16 mouse cellular contexts compared by ENCODE assay signal in genomic region chr16:47475441-47476081, GRCm38 (mm10).
DNase-seq lines count a peak whose midpoint lies in the region; ATAC-seq lines count a peak whose summit lies in the region.
"Had no signal": no experiment of that assay in that cellular context is flagged by ENCODE, and none has a peak within 500 bp of the region (broad histone marks: within the 10 kb centered on the region; RNA-seq: fewer than 3 reads in every experiment).

No protein-coding gene starts in this region.

- no peak; the same call in 1 of the 2 replicates for ATAC-seq in embryonic facial prominence, embryonic 14.5 days (ENCODE audit: low read depth)
- ATAC-seq in hindbrain, embryonic 11.5 days (ENCODE audit: low FRiP score): peak; percentile 93
- peak; percentile 93 for ATAC-seq in midbrain, embryonic 11.5 days (ENCODE audit: low FRiP score)
- ATAC-seq in neural tube, embryonic 14.5 days (ENCODE audit: low read depth): no peak
- no peak for ATAC-seq in kidney, embryonic 16.5 days (ENCODE audit: low FRiP score, low TSS enrichment)

- no peak overlapping the region for H3K27ac ChIP-seq in embryonic facial prominence, embryonic 14.5 days (replicated peaks; ENCODE audit: low read depth, low read length)
- H3K27ac ChIP-seq in embryonic facial prominence, embryonic 10.5 days (replicated peaks): no peak overlapping the region
- H3K27ac ChIP-seq in hindbrain, embryonic 11.5 days (ENCODE audit: low read depth, low read length): no peak overlapping the region
- H3K27ac ChIP-seq in midbrain, embryonic 11.5 days (ENCODE audit: low read depth, low read length): no peak overlapping the region
- no peak overlapping the region for H3K27ac ChIP-seq in neural tube, embryonic 14.5 days (ENCODE audit: low read depth, low read length)
- H3K27ac ChIP-seq in kidney, embryonic 16.5 days (ENCODE audit: low read length): no peak overlapping the region
- H3K27ac ChIP-seq: limb, embryonic 12.5 days; liver, embryonic 15.5 days had no signal

- H3K4me1 ChIP-seq in embryonic facial prominence, embryonic 14.5 days (ENCODE audit: control insufficient read depth, insufficient read depth, low read length): no peaks in the 10 kb centered on the region
- no peaks in the 10 kb centered on the region for H3K4me1 ChIP-seq in embryonic facial prominence, embryonic 10.5 days
- H3K4me1 ChIP-seq in hindbrain, embryonic 11.5 days (replicated peaks; ENCODE audit: control insufficient read depth, insufficient read depth, low read length): no peaks in the 10 kb centered on the region
- H3K4me1 ChIP-seq in midbrain, embryonic 11.5 days (ENCODE audit: control insufficient read depth, insufficient read depth, low read length): 0 out of 2 replicates have a peak, but pooled peaks cover 3% of the 10 kb centered on the region
- no peaks in the 10 kb centered on the region for H3K4me1 ChIP-seq in neural tube, embryonic 14.5 days (ENCODE audit: control insufficient read depth, insufficient read depth, low read length)
- H3K4me1 ChIP-seq in kidney, embryonic 16.5 days (ENCODE audit: insufficient read depth, low read length): no peaks in the 10 kb centered on the region
- H3K4me1 ChIP-seq: heart, embryonic 12.5 days; limb, embryonic 12.5 days; liver, embryonic 15.5 days had no signal

- H3K27me3 ChIP-seq in embryonic facial prominence, embryonic 14.5 days (replicated peaks; ENCODE audit: control insufficient read depth, insufficient read depth, low read length): no peaks in the 10 kb centered on the region
- H3K27me3 ChIP-seq in embryonic facial prominence, embryonic 10.5 days (replicated peaks; ENCODE audit: low read depth, poor library complexity, severe bottlenecking): no peaks in the 10 kb centered on the region
- peaks cover 2% of the 10 kb centered on the region; the same call in 1 of the 2 replicates for H3K27me3 ChIP-seq in hindbrain, embryonic 11.5 days (ENCODE audit: control insufficient read depth, insufficient read depth, low read length)
- no peaks in the 10 kb centered on the region for H3K27me3 ChIP-seq in midbrain, embryonic 11.5 days (ENCODE audit: control insufficient read depth, insufficient read depth, low read length)
- H3K27me3 ChIP-seq in neural tube, embryonic 14.5 days (ENCODE audit: control insufficient read depth, insufficient read depth, low read length): no peaks in the 10 kb centered on the region
- H3K27me3 ChIP-seq in kidney, embryonic 16.5 days (ENCODE audit: insufficient read depth, low read length): no peaks in the 10 kb centered on the region
- H3K27me3 ChIP-seq: heart, embryonic 12.5 days; limb, embryonic 12.5 days; liver, embryonic 15.5 days had no signal

- intact Hi-C loops in gastrocnemius, postnatal 36 days (cut with DNase I): no loop called here

- H3K9me3 ChIP-seq in embryonic facial prominence, embryonic 14.5 days (ENCODE audit: control insufficient read depth, low read length): no peaks in the 10 kb centered on the region
- H3K9me3 ChIP-seq in embryonic facial prominence, embryonic 10.5 days: no peaks in the 10 kb centered on the region
- no peaks in the 10 kb centered on the region for H3K9me3 ChIP-seq in hindbrain, embryonic 11.5 days (ENCODE audit: control insufficient read depth, low read length)
- H3K9me3 ChIP-seq in midbrain, embryonic 11.5 days (ENCODE audit: control insufficient read depth, low read length): no peaks in the 10 kb centered on the region
- H3K9me3 ChIP-seq in neural tube, embryonic 14.5 days (ENCODE audit: control insufficient read depth, low read length): no peaks in the 10 kb centered on the region
- H3K9me3 ChIP-seq in kidney, embryonic 16.5 days (ENCODE audit: low read length): no peaks in the 10 kb centered on the region
- H3K9me3 ChIP-seq: heart, embryonic 12.5 days; limb, embryonic 12.5 days; liver, embryonic 15.5 days had no signal

- 77% methylated on average over 9 of the region's 9 CpGs for WGBS in embryonic facial prominence, embryonic 14.5 days
- WGBS in embryonic facial prominence, embryonic 10.5 days: 76% methylated on average over 9 of the region's 9 CpGs
- 34% methylated on average over 9 of the region's 9 CpGs for WGBS in hindbrain, embryonic 11.5 days
- 40% methylated on average over 9 of the region's 9 CpGs for WGBS in midbrain, embryonic 11.5 days
- 20% methylated on average over 9 of the region's 9 CpGs for WGBS in neural tube, embryonic 14.5 days
- WGBS in kidney, embryonic 16.5 days: 84% methylated on average over 9 of the region's 9 CpGs

- H3K4me2 ChIP-seq in embryonic facial prominence, embryonic 14.5 days (ENCODE audit: low read depth, low read length): no peak overlapping the region
- H3K4me2 ChIP-seq in hindbrain, embryonic 11.5 days (replicated peaks; ENCODE audit: low read depth, low read length): no peak overlapping the region
- H3K4me2 ChIP-seq in midbrain, embryonic 11.5 days: no peak overlapping the region
- H3K4me2 ChIP-seq in neural tube, embryonic 14.5 days (ENCODE audit: low read depth, low read length): peak overlapping the region; percentile 6; the same call in 1 of the 2 replicates
- H3K4me2 ChIP-seq in kidney, embryonic 16.5 days (replicated peaks; ENCODE audit: low read depth, low read length): no peak overlapping the region
- H3K4me2 ChIP-seq: heart, embryonic 12.5 days; limb, embryonic 12.5 days; liver, embryonic 15.5 days had no signal

- peak; percentile 8 for DNase-seq in embryonic facial prominence, embryonic 14.5 days (ENCODE audit: low spot score)
- no peak for DNase-seq in embryonic facial prominence, embryonic 10.5 days (ENCODE audit: low spot score)
- peak; percentile 59 for DNase-seq in hindbrain, embryonic 11.5 days (ENCODE audit: low spot score)
- peak; percentile 87 for DNase-seq in midbrain, embryonic 11.5 days (ENCODE audit: low spot score, missing footprints)
- DNase-seq in lung, adult 18-20 months: no peak
- no peak for DNase-seq in gastrocnemius, postnatal 36 days
- DNase-seq: gastrocnemius, postnatal 25 days; kidney, adult 8-10 months; lung, postnatal 36 days; right cerebral cortex, postnatal 4 days; thymus, adult 18-20 months had no signal

- H3K4me3 ChIP-seq in embryonic facial prominence, embryonic 14.5 days (ENCODE audit: low read depth, low read length): no peak overlapping the region
- no peak overlapping the region for H3K4me3 ChIP-seq in embryonic facial prominence, embryonic 10.5 days
- H3K4me3 ChIP-seq in hindbrain, embryonic 11.5 days (ENCODE audit: low read depth, low read length): no peak overlapping the region
- no peak overlapping the region for H3K4me3 ChIP-seq in midbrain, embryonic 11.5 days (ENCODE audit: low read depth, low read length)
- H3K4me3 ChIP-seq in neural tube, embryonic 14.5 days (ENCODE audit: low read depth, low read length): no peak overlapping the region
- no peak overlapping the region for H3K4me3 ChIP-seq in kidney, embryonic 16.5 days (ENCODE audit: low read length)
- H3K4me3 ChIP-seq: heart, embryonic 12.5 days; limb, embryonic 12.5 days; liver, embryonic 15.5 days had no signal

- no peaks in the 10 kb centered on the region for H3K36me3 ChIP-seq in embryonic facial prominence, embryonic 14.5 days (ENCODE audit: control insufficient read depth, insufficient read depth, low read length)
- H3K36me3 ChIP-seq in embryonic facial prominence, embryonic 10.5 days (replicated peaks): no peaks in the 10 kb centered on the region
- no peaks in the 10 kb centered on the region for H3K36me3 ChIP-seq in hindbrain, embryonic 11.5 days (ENCODE audit: control insufficient read depth, insufficient read depth, low read length)
- no peaks in the 10 kb centered on the region for H3K36me3 ChIP-seq in midbrain, embryonic 11.5 days (ENCODE audit: control insufficient read depth, insufficient read depth, low read length)
- no peaks in the 10 kb centered on the region for H3K36me3 ChIP-seq in neural tube, embryonic 14.5 days (ENCODE audit: control insufficient read depth, insufficient read depth, low read length)
- H3K36me3 ChIP-seq in kidney, embryonic 16.5 days (ENCODE audit: insufficient read depth, low read length): no peaks in the 10 kb centered on the region
- H3K36me3 ChIP-seq: heart, embryonic 12.5 days; limb, embryonic 12.5 days; liver, embryonic 15.5 days had no signal

- no peak overlapping the region for H3K9ac ChIP-seq in embryonic facial prominence, embryonic 14.5 days (ENCODE audit: low read depth, low read length)
- no peak overlapping the region for H3K9ac ChIP-seq in hindbrain, embryonic 11.5 days (ENCODE audit: low read depth, low read length)
- no peak overlapping the region for H3K9ac ChIP-seq in midbrain, embryonic 11.5 days (ENCODE audit: low read length)
- no peak overlapping the region for H3K9ac ChIP-seq in neural tube, embryonic 14.5 days (replicated peaks; ENCODE audit: low read depth, low read length)
- no peak overlapping the region for H3K9ac ChIP-seq in kidney, embryonic 16.5 days (replicated peaks; ENCODE audit: low read length)
- H3K9ac ChIP-seq: heart, embryonic 12.5 days; limb, embryonic 12.5 days; liver, embryonic 15.5 days had no signal

Comparison
In these comparisons a context has a peak if more than half of its experiments do, and no peak if none do; other contexts are left out.
1. DNase-seq: peak in embryonic facial prominence, embryonic 14.5 days (single experiment), hindbrain, embryonic 11.5 days (single experiment) and midbrain, embryonic 11.5 days (single experiment); none in embryonic facial prominence, embryonic 10.5 days (single experiment), lung, adult 18-20 months (0 of 2) and gastrocnemius, postnatal 36 days (0 of 2).
2. ATAC-seq: peak in hindbrain, embryonic 11.5 days (single experiment) and midbrain, embryonic 11.5 days (single experiment); none in embryonic facial prominence, embryonic 14.5 days (single experiment), neural tube, embryonic 14.5 days (single experiment) and kidney, embryonic 16.5 days (single experiment).